Mouse (Mus musculus) embryonic facial prominence, embryonic 14.5 days (tissue): ENCODE results near the gene Slc25a18. TPM values are rescaled to one million over a fixed set of nuclear protein-coding genes. Genes with fewer than 3 reads are reported as not detected.

Source experiments
- ATAC-seq: fragments of 200-750 bp; cut with Nextera tagmentation; 2 replicates; pipeline ENCODE4 v1.8.0; 2017; ENCODE audit warnings: low read depth, moderate number of reproducible peaks, moderate TSS enrichment
- DNase-seq: peaks from one replicate; pipeline ENCODE4 v3.0.0-alpha.2; 2015; ENCODE audit warnings: low spot score
- H3K27ac ChIP-seq: fragments of 300-500 bp; sonication (generic); replicated peaks from 2 replicates; pipeline ENCODE4 v1.5.1; 2014; ENCODE audit warnings: low read depth, mild to moderate bottlenecking, low read length, moderate library complexity
- H3K27me3 ChIP-seq: fragments of 300-500 bp; sonication (generic); replicated peaks from 2 replicates; pipeline ENCODE4 v1.6.1; 2014; ENCODE audit warnings: low read length; ENCODE audit not compliant: control insufficient read depth, insufficient read depth
- H3K36me3 ChIP-seq: fragments of 300-500 bp; sonication (generic); 2 replicates; pipeline ENCODE4 v1.6.1; 2014; ENCODE audit warnings: low read length, mixed read lengths; ENCODE audit not compliant: control insufficient read depth, insufficient read depth
- H3K4me1 ChIP-seq: fragments of 300-500 bp; sonication (generic); 2 replicates; pipeline ENCODE4 v1.6.1; 2014; ENCODE audit warnings: antibody characterized with exemption, low read length; ENCODE audit not compliant: control insufficient read depth, insufficient read depth
- H3K4me2 ChIP-seq: fragments of 300-500 bp; sonication (generic); 2 replicates; pipeline ENCODE4 v1.6.1; 2014; ENCODE audit warnings: low read depth, mild to moderate bottlenecking, low read length, moderate library complexity, mixed read lengths
- H3K4me3 ChIP-seq: fragments of 300-500 bp; sonication (generic); 2 replicates; pipeline ENCODE4 v1.5.1; 2014; ENCODE audit warnings: low read depth, mild to moderate bottlenecking, low read length
- H3K9ac ChIP-seq: fragments of 300-500 bp; sonication (generic); 2 replicates; pipeline ENCODE4 v1.6.1; 2014; ENCODE audit warnings: low read depth, mild to moderate bottlenecking, low read length, moderate library complexity, mixed read lengths
- H3K9me3 ChIP-seq: fragments of 300-500 bp; sonication (generic); 2 replicates; pipeline ENCODE4 v1.6.1; 2016; ENCODE audit warnings: low read length; ENCODE audit not compliant: control insufficient read depth
- WGBS: fragments of 180-500 bp; shearing (Covaris S2); extraction: QIAGEN DNeasy Blood & Tissue Kit; methylation state at CpG from one replicate; pipeline ENCODE4 v1.1.7; 2014; 5-methylcytosine and 5-hydroxymethylcytosine counted together
- polyA plus RNA-seq: library from polyadenylated mRNA; unstranded; fragments of >200 nt; fragmentation: Nextera tagmentation; extraction: Ambion mirVana; gene quantifications from 2 replicates; pipeline ENCODE4 v1.2.1, GENCODE M21; 2014

Gene Slc25a18
- polyA plus RNA-seq, 1 experiment from 2014 or later = 1.2 TPM

DNA sequence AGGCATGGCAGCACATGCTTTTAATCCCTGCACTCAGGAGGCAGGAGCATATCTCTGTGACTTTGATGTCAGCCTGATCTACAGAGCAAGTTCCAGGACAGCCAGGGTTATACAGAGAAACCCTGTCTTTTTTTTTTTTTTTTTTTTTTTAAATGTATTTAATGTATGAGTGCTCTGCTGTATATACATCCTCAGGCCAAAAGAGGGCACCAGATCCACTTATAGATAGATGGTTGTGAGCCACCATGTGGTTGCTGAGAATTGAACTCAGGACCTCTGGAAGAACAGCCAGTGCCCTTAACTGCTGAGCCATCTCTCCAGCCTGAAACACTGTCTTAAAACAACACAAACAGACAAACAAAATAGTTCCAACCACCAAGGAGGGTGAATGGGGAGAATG is 15.5 kb downstream of the Slc25a18 start:
- Histone ChIP-seq H3K27me3 (no peaks in the 10 kb centered on the region), H3K4me3 (no peak overlapping the region), H3K9ac (no peak overlapping the region), H3K4me1 (no peaks in the 10 kb centered on the region), H3K9me3 (no peaks in the 10 kb centered on the region), H3K27ac (no peak overlapping the region), H3K4me2 (no peak overlapping the region), H3K36me3 (peaks cover 22% of the 10 kb centered on the region)
- ATAC-seq (no peak), DNase-seq (peak; percentile 48)

- no peak for DNase-seq
- H3K4me3 ChIP-seq = no peak overlapping the region
- H3K9me3 ChIP-seq = no peaks in the 10 kb centered on the region
- H3K4me1 ChIP-seq = no peaks in the 10 kb centered on the region
- no peaks in the 10 kb centered on the region for H3K27me3 ChIP-seq
- no peak overlapping the region for H3K9ac ChIP-seq
- H3K27ac ChIP-seq = no peak overlapping the region
- H3K36me3 ChIP-seq = peaks cover 35% of the 10 kb centered on the region
- no peak overlapping the region for H3K4me2 ChIP-seq
- 90% methylated on average over 10 of the region's 11 CpGs for WGBS
- no peak for ATAC-seq
Measured at GRCm38 (mm10) chr6:120790153-120790552, 16.8 kb downstream of the Slc25a18 start.

DNA sequence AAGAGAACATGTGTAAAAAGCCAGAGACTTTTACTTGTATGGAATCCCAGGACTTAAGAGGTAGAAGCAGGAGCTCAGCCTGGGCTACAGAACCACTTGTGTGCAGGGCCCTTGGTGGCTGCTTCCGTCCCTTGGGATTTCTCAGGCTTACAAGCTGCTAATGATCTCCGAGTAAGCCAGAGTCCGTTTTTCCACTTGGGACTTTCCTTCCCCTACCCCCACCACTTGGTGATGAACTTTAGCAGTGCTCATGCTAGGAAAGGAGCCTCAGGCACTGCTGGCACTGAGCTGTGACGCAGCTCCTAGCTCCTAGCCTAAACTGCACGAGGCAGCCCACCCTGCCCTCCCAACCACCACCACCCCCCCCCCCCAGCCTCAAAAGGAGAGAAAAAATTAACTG is 17.3 kb downstream of the Slc25a18 start:
- 57% methylated on average over 5 of the region's 5 CpGs for WGBS
- ATAC-seq (0 out of 2 replicates have a peak, but pooled peaks have one; percentile 10), DNase-seq (peak; percentile 56)
- Histone ChIP-seq H3K4me2 (no peak overlapping the region), H3K36me3 (peaks cover 40% of the 10 kb centered on the region), H3K4me3 (no peak overlapping the region), H3K27ac (no peak overlapping the region), H3K4me1 (no peaks in the 10 kb centered on the region), H3K9me3 (no peaks in the 10 kb centered on the region), H3K9ac (no peak overlapping the region), H3K27me3 (no peaks in the 10 kb centered on the region)

DNA sequence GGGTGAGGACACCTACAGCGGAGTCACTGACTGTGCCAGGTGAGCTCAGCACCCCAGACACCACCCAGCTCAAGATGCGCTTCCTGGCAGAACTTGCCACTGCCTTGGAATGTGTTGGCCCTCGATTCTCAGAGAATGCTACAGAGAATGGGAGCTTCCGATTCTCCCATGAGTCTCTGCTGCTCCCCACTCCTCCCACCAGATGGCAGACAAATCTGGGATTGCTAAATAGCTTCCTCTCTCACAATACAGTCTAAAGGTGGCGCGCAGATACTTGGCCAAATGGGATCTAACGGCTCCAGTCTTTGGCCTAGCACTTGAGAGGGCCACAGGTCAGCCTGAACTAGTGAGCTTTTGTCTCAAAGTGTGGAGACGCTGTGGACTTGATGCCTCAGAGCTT is 19.6 kb downstream of the Slc25a18 start:
- no peaks in the 10 kb centered on the region for H3K27me3 ChIP-seq
- H3K4me1 ChIP-seq = no peaks in the 10 kb centered on the region
- H3K9me3 ChIP-seq = no peaks in the 10 kb centered on the region
- H3K36me3 ChIP-seq = peaks cover 62% of the 10 kb centered on the region
- H3K9ac ChIP-seq = no peak overlapping the region
- no peak overlapping the region for H3K4me2 ChIP-seq
- H3K4me3 ChIP-seq = no peak overlapping the region
- no peak overlapping the region for H3K27ac ChIP-seq
- no peak for ATAC-seq
- WGBS = 92% methylated on average over 8 of the region's 8 CpGs
- DNase-seq = no peak

- no peak overlapping the region for H3K27ac ChIP-seq
- DNase-seq = no peak
- no peak overlapping the region for H3K9ac ChIP-seq
- ATAC-seq = no peak
- no peak overlapping the region for H3K4me2 ChIP-seq
- H3K27me3 ChIP-seq = no peaks in the 10 kb centered on the region
- no peaks in the 10 kb centered on the region for H3K4me1 ChIP-seq
- no peak overlapping the region for H3K4me3 ChIP-seq
- WGBS = 82% methylated on average over 5 of the region's 5 CpGs
- peaks cover 89% of the 10 kb centered on the region for H3K36me3 ChIP-seq
- H3K9me3 ChIP-seq = no peaks in the 10 kb centered on the region
Measured at GRCm38 (mm10) chr6:120795422-120796086, 22.2 kb downstream of the Slc25a18 start.

DNA sequence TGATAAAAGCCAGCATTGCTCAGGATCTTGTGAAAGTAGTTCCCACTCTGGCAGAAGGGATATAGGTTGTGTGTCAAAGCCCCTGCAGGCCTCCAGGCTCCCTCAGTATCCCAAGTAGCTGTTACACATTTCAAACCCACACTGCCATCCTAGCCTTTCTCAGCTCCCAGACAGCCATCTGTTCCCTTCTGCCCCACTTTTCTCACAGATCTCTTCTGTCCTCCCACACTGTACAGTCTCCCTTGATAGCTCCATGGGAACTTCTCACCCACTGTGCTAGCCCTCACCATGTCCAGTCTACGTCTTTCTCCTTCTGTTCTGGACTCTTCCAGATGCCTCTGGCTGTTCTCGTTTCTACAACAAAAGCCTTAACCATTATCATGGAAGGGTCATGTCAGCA is 22.7 kb downstream of the Slc25a18 start:
- no peak for ATAC-seq
- Histone ChIP-seq H3K9me3 (no peaks in the 10 kb centered on the region), H3K4me3 (no peak overlapping the region), H3K4me2 (no peak overlapping the region), H3K27me3 (no peaks in the 10 kb centered on the region), H3K9ac (no peak overlapping the region), H3K4me1 (no peaks in the 10 kb centered on the region), H3K27ac (no peak overlapping the region), H3K36me3 (peaks cover 94% of the 10 kb centered on the region)
- WGBS = 87% methylated on average over 2 of the region's 2 CpGs
- no peak for DNase-seq

DNA sequence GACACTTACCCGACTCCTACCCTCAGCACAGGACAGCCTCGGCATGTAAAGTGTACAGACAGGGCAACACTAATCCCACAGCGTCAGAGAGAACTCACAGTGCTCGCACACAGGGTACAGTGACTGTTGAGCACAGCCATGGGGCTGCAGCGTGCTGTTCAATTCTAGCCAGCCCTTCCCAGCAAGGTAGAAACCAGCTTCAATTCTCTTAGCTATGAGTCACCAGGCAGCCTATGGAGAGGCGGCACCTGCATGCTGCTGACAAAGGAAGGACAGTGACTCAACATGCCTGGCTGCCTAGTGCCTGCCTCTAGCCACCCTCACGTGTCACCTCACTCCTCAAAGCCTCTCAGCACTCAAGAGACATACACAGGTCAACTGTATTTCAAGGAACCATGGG is 24.6 kb downstream of the Slc25a18 start:
- WGBS = 85% methylated on average over 7 of the region's 7 CpGs
- Histone ChIP-seq H3K9ac (no peak overlapping the region), H3K36me3 (peaks cover 98% of the 10 kb centered on the region), H3K27me3 (no peaks in the 10 kb centered on the region), H3K27ac (no peak overlapping the region), H3K9me3 (no peaks in the 10 kb centered on the region), H3K4me3 (no peak overlapping the region), H3K4me1 (no peaks in the 10 kb centered on the region), H3K4me2 (no peak overlapping the region)
- peak; percentile 19 for DNase-seq
- peak; percentile 48; the same call in 1 of the 2 replicates for ATAC-seq

DNA sequence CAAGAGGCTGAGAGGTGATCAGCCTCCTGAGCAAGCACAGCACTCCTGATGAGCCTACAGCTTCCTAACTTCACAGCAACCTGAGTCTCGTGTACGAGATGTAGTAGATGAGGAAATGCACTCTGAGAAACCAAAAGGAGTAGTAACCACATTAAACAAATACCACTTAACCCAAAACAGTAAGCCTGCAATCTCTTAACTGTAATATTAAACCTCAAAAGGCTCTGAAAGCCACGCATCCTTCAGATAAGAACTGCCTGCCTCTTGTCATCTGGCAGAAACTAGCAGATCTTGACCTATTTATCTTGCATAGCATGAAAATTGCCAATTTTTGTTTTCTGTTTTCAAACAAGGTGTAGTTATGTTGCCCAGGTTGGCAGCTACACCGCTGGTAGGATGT is 25.5 kb downstream of the Slc25a18 start:
- Histone ChIP-seq H3K4me2 (no peak overlapping the region), H3K9me3 (no peaks in the 10 kb centered on the region), H3K4me3 (no peak overlapping the region), H3K9ac (no peak overlapping the region), H3K36me3 (peaks cover 97% of the 10 kb centered on the region), H3K4me1 (no peaks in the 10 kb centered on the region), H3K27ac (no peak overlapping the region), H3K27me3 (no peaks in the 10 kb centered on the region)
- DNase-seq (no peak), ATAC-seq (no peak)
- 86% methylated on average over 4 of the region's 4 CpGs for WGBS

DNA sequence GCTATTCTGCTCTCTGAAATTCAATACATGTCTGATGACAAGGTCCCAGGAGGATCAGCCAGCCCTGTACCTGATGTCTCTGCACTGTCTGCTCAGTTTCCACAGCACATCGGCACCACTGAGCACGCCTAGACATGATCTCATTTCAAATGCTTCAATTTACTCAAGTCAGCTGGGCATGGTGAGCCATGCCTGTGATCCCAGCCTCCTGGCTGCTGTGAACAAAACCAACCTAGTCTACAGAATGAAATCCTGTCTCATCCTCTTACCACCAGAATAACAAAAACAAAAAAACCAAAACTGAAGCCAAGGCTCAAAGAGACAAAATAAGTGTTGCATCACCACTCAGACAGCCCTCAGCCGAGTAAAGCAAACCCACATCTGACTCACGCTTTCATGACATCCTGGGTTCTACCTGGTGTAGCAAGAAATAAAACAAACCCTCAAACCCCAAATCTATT is 26.2 kb downstream of the Slc25a18 start:
- Histone ChIP-seq H3K4me2 (no peak overlapping the region), H3K4me1 (no peaks in the 10 kb centered on the region), H3K27me3 (no peaks in the 10 kb centered on the region), H3K9me3 (no peaks in the 10 kb centered on the region), H3K27ac (no peak overlapping the region), H3K4me3 (no peak overlapping the region), H3K36me3 (peaks cover 97% of the 10 kb centered on the region), H3K9ac (no peak overlapping the region)
- ATAC-seq = peak; percentile 90
- 87% methylated on average over 4 of the region's 4 CpGs for WGBS
- DNase-seq = peak; percentile 78
